Mouse (Mus musculus): ENCODE data around the gene Uqcrc1.

DNA sequence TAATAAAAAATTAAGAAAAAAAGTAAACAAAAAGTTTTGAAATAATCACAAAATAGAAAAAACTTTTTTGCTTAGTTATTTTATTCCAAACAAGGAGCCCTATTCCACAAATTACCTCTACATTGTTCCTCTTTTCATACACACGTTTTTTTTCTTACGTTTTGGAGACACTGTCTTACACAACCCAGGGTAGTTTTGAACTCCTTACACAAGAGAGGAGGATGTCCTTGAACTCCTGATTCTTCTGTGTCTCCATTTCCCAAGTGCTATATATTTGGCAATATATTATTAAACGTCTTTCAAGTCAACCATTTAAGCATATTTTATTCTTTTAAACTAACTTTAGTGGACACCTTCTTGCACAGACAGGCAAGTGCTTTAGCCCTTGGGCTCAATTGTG lies 442 bp upstream of the Uqcrc1 start:
- TF ChIP-seq USF1 (IDR thresholded peaks at IDR 0.05; ENCODE audit: low read depth) = no peak
- no peak for TF ChIP-seq CEBPB (IDR thresholded peaks at IDR 0.05; ENCODE audit: low read depth)
- no peak for TF ChIP-seq MAX (IDR thresholded peaks at IDR 0.05)
